Mouse (Mus musculus) bone marrow macrophage, adult 2 months (primary cell): ENCODE data around the gene Pitpnm3.

Experiments
- CTCF ChIP-seq: IDR thresholded peaks from 2 replicates; pipeline ENCODE4 v1.5.1; 2012; ENCODE audit warnings: low read depth, mild to moderate bottlenecking, low read length, moderate library complexity
- POLR2A ChIP-seq: IDR thresholded peaks from 2 replicates; pipeline ENCODE4 v1.6.1; 2012; ENCODE audit warnings: mild to moderate bottlenecking, low read depth, low read length, borderline replicate concordance

DNA sequence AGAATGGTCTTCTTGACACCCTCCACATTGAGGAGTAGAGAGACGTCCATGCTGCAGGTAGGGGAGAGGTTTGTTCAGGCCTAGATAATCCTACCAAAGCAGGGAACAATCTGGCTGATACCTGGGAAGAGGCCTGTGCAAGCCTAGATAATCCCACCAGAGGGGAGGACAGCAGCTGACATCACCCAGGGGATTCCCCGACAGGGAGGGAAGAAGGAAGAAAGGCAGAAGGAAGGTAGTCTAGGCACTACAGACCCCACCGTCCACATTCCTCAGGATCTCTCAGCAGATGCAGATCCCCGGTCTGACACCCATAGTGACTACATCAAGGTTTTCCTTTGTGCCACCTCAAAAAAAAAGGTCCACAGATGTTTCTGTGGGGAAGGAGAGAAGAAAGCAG is 98.2 kb downstream of the Pitpnm3 start, which contains the start of gene Aipl1:
- no peak for TF ChIP-seq POLR2A
- no peak for TF ChIP-seq CTCF
